Mouse (Mus musculus) lung, embryonic 15.5 days (tissue): Measurements from ENCODE around the gene Morn4. TPM values are rescaled to one million over a fixed set of nuclear protein-coding genes. Genes with fewer than 3 reads are reported as not detected.

Source experiments
- ATAC-seq: fragments of 200-750 bp; cut with Nextera tagmentation; 2 replicates; pipeline ENCODE4 v1.8.0; 2017; ENCODE audit warnings: moderate number of reproducible peaks, borderline replicate concordance; ENCODE audit not compliant: low FRiP score, low TSS enrichment; ENCODE audit errors: extremely low read depth
- H3K27ac ChIP-seq: fragments of 300-500 bp; sonication (generic); 2 replicates; pipeline ENCODE4 v1.5.1; 2015; ENCODE audit warnings: moderate library complexity, mild to moderate bottlenecking, inconsistent platforms
- H3K27me3 ChIP-seq: fragments of 300-500 bp; sonication (generic); 2 replicates; pipeline ENCODE4 v1.6.1; 2015; ENCODE audit warnings: inconsistent platforms
- H3K36me3 ChIP-seq: fragments of 300-500 bp; sonication (generic); 2 replicates; pipeline ENCODE4 v1.6.1; 2015; ENCODE audit warnings: inconsistent platforms
- H3K4me1 ChIP-seq: fragments of 300-500 bp; sonication (generic); 2 replicates; pipeline ENCODE4 v1.6.1; 2015; ENCODE audit warnings: inconsistent platforms
- H3K4me2 ChIP-seq: fragments of 300-500 bp; sonication (generic); 2 replicates; pipeline ENCODE4 v1.6.1; 2015; ENCODE audit warnings: inconsistent platforms, mild to moderate bottlenecking, moderate library complexity
- H3K4me3 ChIP-seq: fragments of 300-500 bp; sonication (generic); 2 replicates; pipeline ENCODE4 v1.5.1; 2015; ENCODE audit warnings: mild to moderate bottlenecking, inconsistent platforms
- H3K9ac ChIP-seq: fragments of 300-500 bp; sonication (generic); 2 replicates; pipeline ENCODE4 v1.6.1; 2015; ENCODE audit warnings: inconsistent platforms
- H3K9me3 ChIP-seq: fragments of 300-500 bp; sonication (generic); 2 replicates; pipeline ENCODE4 v1.6.1; 2016; ENCODE audit warnings: inconsistent platforms
- WGBS: fragments of 180-500 bp; shearing (Covaris S2); methylation state at CpG from one replicate; pipeline ENCODE4 v1.1.7; 2015; 5-methylcytosine and 5-hydroxymethylcytosine counted together
- polyA plus RNA-seq: library from polyadenylated mRNA; unstranded; fragments of >200 nt; fragmentation: Nextera tagmentation; extraction: Ambion mirVana; gene quantifications from 2 replicates; pipeline ENCODE4 v1.2.1, GENCODE M21; 2015

Morn4 gene
- polyA plus RNA-seq, 1 experiment from 2014 or later = 21.1 TPM

DNA sequence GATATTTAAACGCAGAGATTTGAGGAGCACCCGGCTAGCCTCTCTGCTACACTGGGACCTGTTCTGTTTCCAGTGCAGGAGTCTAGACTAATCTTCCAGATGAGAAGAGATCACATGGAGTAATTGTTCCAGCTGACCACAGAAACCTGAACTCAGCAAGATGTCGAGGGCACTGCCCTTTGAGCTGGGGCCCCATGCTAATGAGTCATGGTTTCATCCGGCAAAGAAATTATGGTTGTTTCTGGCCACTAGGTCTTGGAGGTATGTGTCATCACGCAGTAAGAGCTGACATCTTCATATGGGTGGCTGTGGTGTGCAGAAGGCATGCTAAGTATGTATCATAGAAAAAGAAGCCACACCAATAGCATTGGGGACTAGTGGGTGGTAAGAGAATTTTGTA, 6.2 kb downstream of the Morn4 start:
- H3K4me1 ChIP-seq = no peaks in the 10 kb centered on the region
- H3K27me3 ChIP-seq = no peaks in the 10 kb centered on the region
- no peak overlapping the region for H3K4me3 ChIP-seq
- no peak for ATAC-seq
- WGBS = 70% methylated on average over 5 of the region's 5 CpGs
- no peak overlapping the region for H3K27ac ChIP-seq
- 0 out of 2 replicates have a peak, but pooled peaks cover 7% of the 10 kb centered on the region for H3K36me3 ChIP-seq
- H3K4me2 ChIP-seq = no peak overlapping the region
- H3K9me3 ChIP-seq = no peaks in the 10 kb centered on the region
- no peak overlapping the region for H3K9ac ChIP-seq

DNA sequence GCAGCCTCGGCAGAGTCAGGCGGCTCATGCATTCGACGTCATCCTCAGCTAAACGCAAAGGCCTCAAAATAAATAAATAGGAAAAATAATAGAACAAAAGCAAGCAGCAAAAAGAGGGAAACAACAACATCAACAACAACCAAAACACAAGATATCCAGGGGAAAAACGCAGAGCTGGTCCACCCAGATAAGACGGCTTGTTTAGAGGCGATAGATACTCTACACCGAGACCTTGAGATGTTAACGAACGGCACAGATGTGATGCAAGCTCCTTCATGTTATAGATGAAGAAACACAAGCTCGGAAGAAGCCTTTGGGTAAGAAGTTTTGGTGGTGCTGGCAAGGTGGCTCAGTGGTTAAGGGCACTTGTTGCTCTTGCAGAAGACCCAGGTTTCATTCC, 7.2 kb downstream of the Morn4 start:
- no peaks in the 10 kb centered on the region for H3K4me1 ChIP-seq
- H3K4me2 ChIP-seq = no peak overlapping the region
- no peaks in the 10 kb centered on the region for H3K27me3 ChIP-seq
- H3K9ac ChIP-seq = no peak overlapping the region
- no peak for ATAC-seq
- WGBS = 93% methylated on average over 12 of the region's 12 CpGs
- no peaks in the 10 kb centered on the region for H3K9me3 ChIP-seq
- H3K4me3 ChIP-seq = no peak overlapping the region
- 0 out of 2 replicates have a peak, but pooled peaks cover 7% of the 10 kb centered on the region for H3K36me3 ChIP-seq
- no peak overlapping the region for H3K27ac ChIP-seq

GRCm38 (mm10) chr19:42078566-42078965, 7.6 kb downstream of the Morn4 start:
- Histone ChIP-seq H3K27me3 (no peaks in the 10 kb centered on the region), H3K36me3 (0 out of 2 replicates have a peak, but pooled peaks cover 7% of the 10 kb centered on the region), H3K4me1 (no peaks in the 10 kb centered on the region), H3K9ac (no peak overlapping the region), H3K4me3 (no peak overlapping the region), H3K9me3 (no peaks in the 10 kb centered on the region), H3K4me2 (no peak overlapping the region), H3K27ac (no peak overlapping the region)
- no peak for ATAC-seq
- 91% methylated on average over 8 of the region's 8 CpGs for WGBS

DNA sequence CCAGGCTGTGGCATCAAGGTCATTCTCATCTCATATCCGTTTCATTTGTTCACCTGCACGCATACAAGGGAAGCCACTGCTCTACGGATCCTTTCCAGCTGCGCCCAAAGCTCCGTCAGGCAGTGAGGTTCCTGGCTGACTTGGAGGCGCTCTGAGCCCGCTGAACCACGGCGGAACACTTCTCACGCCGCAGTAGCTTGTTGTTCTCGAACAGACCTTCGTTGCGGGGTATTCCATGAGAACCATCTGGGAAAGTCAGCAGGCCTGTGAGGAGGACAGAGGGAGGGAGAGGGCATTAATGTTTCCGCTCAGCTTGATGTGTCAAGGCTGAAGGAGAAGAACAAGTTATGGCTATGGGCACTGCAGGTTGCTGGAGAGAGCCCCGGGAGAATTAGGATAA, 10.2 kb downstream of the Morn4 start:
- WGBS = 90% methylated on average over 16 of the region's 16 CpGs

DNA sequence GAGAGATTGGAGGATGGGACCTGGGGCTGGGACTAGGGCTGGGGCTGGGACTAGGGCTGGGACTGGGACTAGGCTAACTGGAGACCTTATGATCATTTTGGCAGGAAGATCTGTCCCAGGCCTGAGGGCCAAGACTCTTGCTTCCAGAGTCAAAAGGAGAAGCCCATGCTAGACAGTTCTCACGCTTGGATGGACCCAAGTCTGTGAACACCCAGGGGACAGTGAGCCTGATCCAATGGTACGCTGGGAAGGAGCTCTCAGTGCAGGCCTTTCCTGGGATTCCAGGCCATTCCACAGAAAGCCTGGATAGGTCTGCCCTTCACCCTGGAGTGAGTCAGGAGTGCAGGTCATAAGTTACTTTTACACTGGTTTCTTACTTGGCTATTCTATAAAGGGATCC, 11.1 kb downstream of the Morn4 start:
- Histone ChIP-seq H3K27ac (no peak overlapping the region), H3K36me3 (0 out of 2 replicates have a peak, but pooled peaks cover 7% of the 10 kb centered on the region), H3K9me3 (no peaks in the 10 kb centered on the region), H3K4me2 (no peak overlapping the region), H3K4me3 (no peak overlapping the region), H3K4me1 (no peaks in the 10 kb centered on the region), H3K9ac (no peak overlapping the region), H3K27me3 (no peaks in the 10 kb centered on the region)
- WGBS = 83% methylated on average over 2 of the region's 2 CpGs
- no peak for ATAC-seq

More for the DNA sequence above, 10.2 kb downstream of the Morn4 start:
- Histone ChIP-seq H3K4me3 (no peak overlapping the region), H3K4me2 (no peak overlapping the region), H3K9ac (no peak overlapping the region), H3K4me1 (no peaks in the 10 kb centered on the region), H3K36me3 (0 out of 2 replicates have a peak, but pooled peaks cover 7% of the 10 kb centered on the region), H3K27ac (no peak overlapping the region), H3K27me3 (no peaks in the 10 kb centered on the region), H3K9me3 (no peaks in the 10 kb centered on the region)
- ATAC-seq = no peak

GRCm38 (mm10) chr19:42072802-42073201, 13.4 kb downstream of the Morn4 start:
- ATAC-seq = no peak
- 71% methylated on average over 7 of the region's 7 CpGs for WGBS
- 0 out of 2 replicates have a peak, but pooled peaks cover 7% of the 10 kb centered on the region for H3K36me3 ChIP-seq
- H3K4me3 ChIP-seq = no peak overlapping the region
- H3K9ac ChIP-seq = no peak overlapping the region
- no peaks in the 10 kb centered on the region for H3K4me1 ChIP-seq
- no peaks in the 10 kb centered on the region for H3K9me3 ChIP-seq
- no peak overlapping the region for H3K27ac ChIP-seq
- no peaks in the 10 kb centered on the region for H3K27me3 ChIP-seq
- H3K4me2 ChIP-seq = no peak overlapping the region

- Histone ChIP-seq H3K4me1 (no peaks in the 10 kb centered on the region), H3K4me2 (no peak overlapping the region), H3K27ac (no peak overlapping the region), H3K27me3 (no peaks in the 10 kb centered on the region), H3K4me3 (no peak overlapping the region), H3K36me3 (0 out of 2 replicates have a peak, but pooled peaks cover 7% of the 10 kb centered on the region), H3K9me3 (no peaks in the 10 kb centered on the region), H3K9ac (no peak overlapping the region)
- ATAC-seq = no peak
- WGBS = 67% methylated on average over 15 of the region's 15 CpGs
Measured at GRCm38 (mm10) chr19:42071886-42072608, 14.1 kb downstream of the Morn4 start.

DNA sequence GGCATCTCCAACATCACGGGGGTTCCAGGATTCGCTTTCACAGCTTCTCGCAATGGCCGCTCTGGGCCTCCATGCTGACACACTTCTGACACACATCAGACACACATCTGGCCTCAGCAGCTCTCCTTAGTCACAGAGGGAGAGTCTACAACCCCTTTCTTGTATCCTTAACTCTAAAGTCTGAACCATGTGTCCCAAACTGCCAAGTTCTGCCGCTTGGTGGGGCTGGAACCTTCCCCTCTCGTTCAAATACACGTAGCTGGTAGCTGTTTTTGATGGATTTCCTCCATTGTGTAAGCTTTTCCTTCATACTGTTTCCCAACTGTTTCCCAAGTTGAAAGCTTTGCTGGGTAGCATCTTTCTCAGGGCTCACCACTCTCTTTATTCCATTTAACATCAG, 14.9 kb downstream of the Morn4 start:
- Histone ChIP-seq H3K9ac (no peak overlapping the region), H3K27ac (no peak overlapping the region), H3K36me3 (0 out of 2 replicates have a peak, but pooled peaks cover 3% of the 10 kb centered on the region), H3K4me1 (no peaks in the 10 kb centered on the region), H3K9me3 (no peaks in the 10 kb centered on the region), H3K27me3 (no peaks in the 10 kb centered on the region), H3K4me2 (no peak overlapping the region), H3K4me3 (no peak overlapping the region)
- WGBS = 63% methylated on average over 7 of the region's 7 CpGs
- ATAC-seq = no peak

DNA sequence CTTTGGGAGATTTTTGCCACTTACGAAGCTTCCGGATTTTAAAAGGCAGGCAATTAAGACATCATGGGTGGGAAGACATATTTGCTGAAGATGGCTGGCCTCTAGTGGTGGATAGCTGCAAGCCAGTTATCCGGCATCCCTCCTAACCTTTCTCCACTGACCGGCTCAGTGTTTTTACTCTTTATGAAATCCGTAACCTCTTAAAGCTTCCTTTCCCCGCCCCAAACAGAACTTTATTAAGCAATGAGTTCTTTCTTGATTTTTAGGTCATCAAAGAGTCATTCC, 17.0 kb downstream of the Morn4 start:
- Histone ChIP-seq H3K27me3 (no peaks in the 10 kb centered on the region), H3K9me3 (no peaks in the 10 kb centered on the region), H3K9ac (no peak overlapping the region), H3K4me3 (no peak overlapping the region), H3K36me3 (no peaks in the 10 kb centered on the region), H3K27ac (no peak overlapping the region), H3K4me1 (no peaks in the 10 kb centered on the region), H3K4me2 (no peak overlapping the region)
- ATAC-seq = no peak
- WGBS = 43% methylated on average over 6 of the region's 6 CpGs

DNA sequence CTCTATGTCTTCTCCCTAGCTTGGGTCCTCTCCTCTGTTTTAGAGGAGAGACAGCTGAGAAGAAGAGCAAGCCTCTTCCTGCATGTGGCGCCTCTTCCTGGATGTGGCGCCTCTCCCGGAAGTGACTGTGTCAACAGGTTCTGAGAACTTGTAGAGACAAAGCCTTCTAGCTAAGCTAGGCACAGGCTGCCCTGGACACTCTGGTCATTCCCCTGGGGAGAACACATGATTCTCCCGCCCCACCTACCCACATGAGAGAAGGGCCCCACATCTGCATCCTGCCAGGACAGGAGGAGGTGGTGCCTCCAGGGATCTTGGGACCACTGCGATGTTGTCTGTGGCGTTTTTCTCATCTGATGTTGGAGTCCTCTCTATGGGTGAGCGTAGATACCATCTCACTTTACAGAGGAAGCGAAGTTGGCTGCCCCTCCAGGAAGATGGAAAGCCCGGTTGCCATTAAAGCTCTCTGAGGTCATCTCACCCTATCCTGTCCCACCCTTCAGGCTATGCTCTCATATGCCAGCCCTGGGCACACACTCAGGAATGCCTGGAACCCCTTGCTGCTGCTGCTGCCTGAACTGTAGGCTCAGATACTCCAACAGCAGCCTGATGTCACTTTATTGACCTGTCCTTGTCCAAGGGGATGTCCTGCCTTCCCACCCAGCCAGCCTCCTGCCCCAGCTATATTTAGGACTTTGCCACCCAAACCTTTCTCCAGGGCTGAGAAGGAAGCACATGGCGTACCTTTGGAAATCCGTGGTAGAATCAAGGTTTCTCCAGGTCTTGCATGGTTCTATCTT, 17.5 kb downstream of the Morn4 start:
- Histone ChIP-seq H3K27me3 (no peaks in the 10 kb centered on the region), H3K4me1 (no peaks in the 10 kb centered on the region), H3K4me3 (no peak overlapping the region), H3K4me2 (no peak overlapping the region), H3K36me3 (no peaks in the 10 kb centered on the region), H3K27ac (no peak overlapping the region), H3K9ac (no peak overlapping the region), H3K9me3 (no peaks in the 10 kb centered on the region)
- WGBS = 71% methylated on average over 11 of the region's 11 CpGs
- no peak for ATAC-seq

- no peak overlapping the region for H3K4me3 ChIP-seq
- H3K27ac ChIP-seq = no peak overlapping the region
- H3K4me2 ChIP-seq = no peak overlapping the region
- H3K27me3 ChIP-seq = no peaks in the 10 kb centered on the region
- H3K9me3 ChIP-seq = no peaks in the 10 kb centered on the region
- no peak overlapping the region for H3K9ac ChIP-seq
- no peaks in the 10 kb centered on the region for H3K36me3 ChIP-seq
- no peak for ATAC-seq
- H3K4me1 ChIP-seq = no peaks in the 10 kb centered on the region
- 87% methylated on average over 7 of the region's 7 CpGs for WGBS
Measured at GRCm38 (mm10) chr19:42061443-42061842, 24.7 kb downstream of the Morn4 start.

- 0 out of 2 replicates have a peak, but pooled peaks cover 4% of the 10 kb centered on the region for H3K4me1 ChIP-seq
- H3K9me3 ChIP-seq = no peaks in the 10 kb centered on the region
- H3K36me3 ChIP-seq = no peaks in the 10 kb centered on the region
- no peak overlapping the region for H3K4me3 ChIP-seq
- no peak overlapping the region for H3K27ac ChIP-seq
- no peaks in the 10 kb centered on the region for H3K27me3 ChIP-seq
- no peak for ATAC-seq
- WGBS = 61% methylated on average over 7 of the region's 7 CpGs
- no peak overlapping the region for H3K9ac ChIP-seq
- H3K4me2 ChIP-seq = no peak overlapping the region
Measured at GRCm38 (mm10) chr19:42058426-42058825, 27.7 kb downstream of the Morn4 start.
